Mouse (Mus musculus) megakaryocyte, embryonic 14.5 days (primary cell): ENCODE measurements around the gene Cnnm1.

Source experiments
- FLI1 ChIP-seq: IDR thresholded peaks from 2 replicates; pipeline ENCODE4 v1.6.1; 2012; ENCODE audit warnings: low read length, inconsistent platforms, mixed read lengths
- GATA1 ChIP-seq: IDR thresholded peaks from 3 replicates; pipeline ENCODE4 v1.6.1; 2012; ENCODE audit warnings: mixed read lengths, low read length, inconsistent platforms, borderline replicate concordance

DNA sequence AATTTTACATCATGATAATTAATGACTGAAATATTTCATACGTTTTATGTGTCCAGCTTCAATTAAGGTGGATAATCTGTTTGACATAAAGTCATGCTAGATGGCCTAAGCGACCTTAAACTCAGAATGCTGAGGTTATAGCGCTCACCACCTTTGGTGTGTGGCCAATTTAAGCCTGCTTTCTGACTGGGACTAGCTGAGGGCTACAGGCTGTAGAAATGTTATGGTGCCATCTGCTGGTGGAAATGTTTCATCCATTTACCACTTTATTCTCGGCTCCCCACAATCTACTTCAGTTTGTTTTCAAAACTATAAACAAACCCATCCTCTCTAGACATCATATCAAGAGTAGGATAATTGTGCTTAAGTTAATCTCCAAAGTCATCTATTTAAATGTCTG is 43.9 kb upstream of the Cnnm1 start:
- TF ChIP-seq GATA1 (no peak), FLI1 (no peak)
